Mouse (Mus musculus): ENCODE data around the gene Gm20388. TPM values are rescaled to one million over a fixed set of nuclear protein-coding genes. Genes with fewer than 3 reads are reported as not detected.
A peak's percentile ranks its signal among the peaks of the same experiment; 100 is the strongest.
"Not testable (repeated sequence)": the region's sequence is repeated elsewhere in the genome, so short reads cannot be mapped to it uniquely, and the experiment has no call there.

Gene Gm20388
- polyA plus RNA-seq, 1 experiment from 2014 or later = not detected

- Histone ChIP-seq H3K27me3 (ENCODE audit: control insufficient read depth, insufficient read depth, low read length) (no peaks in the 10 kb centered on the region), H3K9me3 (ENCODE audit: control insufficient read depth, low read length) (no peaks in the 10 kb centered on the region), H3K4me1 (ENCODE audit: control insufficient read depth, insufficient read depth, low read length) (peaks cover 19% of the 10 kb centered on the region), H3K4me3 (ENCODE audit: low read depth, low read length) (peak overlapping the region; percentile 54), H3K4me2 (ENCODE audit: low read depth, severe bottlenecking) (peak overlapping the region; percentile 73), H3K27ac (replicated peaks; ENCODE audit: low read depth, low read length) (peak overlapping the region; percentile 32; the same call in 1 of the 2 replicates), H3K36me3 (ENCODE audit: control insufficient read depth, insufficient read depth, low read length) (no peaks in the 10 kb centered on the region), H3K9ac (ENCODE audit: low read length) (peak overlapping the region; percentile 28; the same call in 1 of the 2 replicates)
- WGBS = 20% methylated on average over 15 of the region's 15 CpGs
- DNase-seq (ENCODE audit: low spot score) = no peak
- ATAC-seq (ENCODE audit: insufficient number of reproducible peaks, low FRiP score, low TSS enrichment, low read depth) = peak; percentile 48
Observed at GRCm38 (mm10) chr8:123805209-123805717, 3894.6 kb downstream of the Gm20388 start.

- peak; percentile 92 for ATAC-seq (ENCODE audit: insufficient number of reproducible peaks, low FRiP score, low TSS enrichment, low read depth)
- WGBS = under 1% methylated on average over 47 of the region's 48 CpGs
- peak within 1 kb of the TSS; percentile 32 for H3K27ac ChIP-seq (replicated peaks; ENCODE audit: low read depth, low read length)
Observed at GRCm38 (mm10) chr8:123805718-123806373, 3895.2 kb downstream of the Gm20388 start, which contains the start of gene Rab4a. Gene Rab4a, plus strand, starts transcription at chr8:123805985.

GRCm38 (mm10) chr8:123806374-123806935 lies 3895.8 kb downstream of the Gm20388 start:
- Histone ChIP-seq H3K4me2 (ENCODE audit: low read depth, severe bottlenecking) (peak overlapping the region; percentile 73), H3K4me1 (ENCODE audit: control insufficient read depth, insufficient read depth, low read length) (peaks cover 19% of the 10 kb centered on the region), H3K36me3 (ENCODE audit: control insufficient read depth, insufficient read depth, low read length) (no peaks in the 10 kb centered on the region), H3K27me3 (ENCODE audit: control insufficient read depth, insufficient read depth, low read length) (no peaks in the 10 kb centered on the region), H3K27ac (replicated peaks; ENCODE audit: low read depth, low read length) (no peak overlapping the region), H3K4me3 (ENCODE audit: low read depth, low read length) (peak overlapping the region; percentile 54), H3K9ac (ENCODE audit: low read length) (peak overlapping the region; percentile 68), H3K9me3 (ENCODE audit: control insufficient read depth, low read length) (no peaks in the 10 kb centered on the region)
- no peak for ATAC-seq (ENCODE audit: insufficient number of reproducible peaks, low FRiP score, low TSS enrichment, low read depth)
- 3% methylated on average over 12 of the region's 12 CpGs for WGBS
- no peak for DNase-seq (ENCODE audit: low spot score)

More at GRCm38 (mm10) chr8:123805718-123806373, 3895.2 kb downstream of the Gm20388 start, which contains the start of gene Rab4a:
- DNase-seq (ENCODE audit: low spot score) = peak; percentile 91
- peak within 1 kb of the TSS; percentile 73 for H3K4me2 ChIP-seq (ENCODE audit: low read depth, severe bottlenecking)
- H3K9me3 ChIP-seq (ENCODE audit: control insufficient read depth, low read length) = no peaks in the 10 kb centered on the region
- peak within 1 kb of the TSS; percentile 54 for H3K4me3 ChIP-seq (ENCODE audit: low read depth, low read length)
- H3K4me1 ChIP-seq (ENCODE audit: control insufficient read depth, insufficient read depth, low read length) = peaks cover 19% of the 10 kb centered on the region
- peak within 1 kb of the TSS; percentile 68 for H3K9ac ChIP-seq (ENCODE audit: low read length)
- H3K36me3 ChIP-seq (ENCODE audit: control insufficient read depth, insufficient read depth, low read length) = no peaks in the 10 kb centered on the region
- no peaks in the 10 kb centered on the region for H3K27me3 ChIP-seq (ENCODE audit: control insufficient read depth, insufficient read depth, low read length)

- WGBS = 18% methylated on average over 14 of the region's 14 CpGs
- no peaks in the 10 kb centered on the region for H3K36me3 ChIP-seq (ENCODE audit: control insufficient read depth, insufficient read depth, low read length)
- no peaks in the 10 kb centered on the region for H3K27me3 ChIP-seq (ENCODE audit: control insufficient read depth, insufficient read depth, low read length)
- H3K27ac ChIP-seq (replicated peaks; ENCODE audit: low read depth, low read length) = no peak overlapping the region
- H3K4me1 ChIP-seq (ENCODE audit: control insufficient read depth, insufficient read depth, low read length) = peaks cover 19% of the 10 kb centered on the region
- ATAC-seq (ENCODE audit: insufficient number of reproducible peaks, low FRiP score, low TSS enrichment, low read depth) = no peak; the same call in 1 of the 2 replicates
- DNase-seq (ENCODE audit: low spot score) = no peak
- H3K4me2 ChIP-seq (ENCODE audit: low read depth, severe bottlenecking) = peak overlapping the region; percentile 73
- H3K9ac ChIP-seq (ENCODE audit: low read length) = no peak overlapping the region
- no peaks in the 10 kb centered on the region for H3K9me3 ChIP-seq (ENCODE audit: control insufficient read depth, low read length)
- peak overlapping the region; percentile 54 for H3K4me3 ChIP-seq (ENCODE audit: low read depth, low read length)
Observed at GRCm38 (mm10) chr8:123807024-123807431, 3896.4 kb downstream of the Gm20388 start.

- H3K4me3 ChIP-seq (ENCODE audit: low read depth, low read length) = no peak overlapping the region
- WGBS = 82% methylated on average over 6 of the region's 6 CpGs
- no peak overlapping the region for H3K4me2 ChIP-seq (ENCODE audit: low read depth, severe bottlenecking)
- H3K9me3 ChIP-seq (ENCODE audit: control insufficient read depth, low read length) = no peaks in the 10 kb centered on the region
- ATAC-seq (ENCODE audit: insufficient number of reproducible peaks, low FRiP score, low TSS enrichment, low read depth) (no peak), DNase-seq (ENCODE audit: low spot score) (no peak)
- no peaks in the 10 kb centered on the region for H3K36me3 ChIP-seq (ENCODE audit: control insufficient read depth, insufficient read depth, low read length)
- peaks cover 19% of the 10 kb centered on the region for H3K4me1 ChIP-seq (ENCODE audit: control insufficient read depth, insufficient read depth, low read length)
- H3K9ac ChIP-seq (ENCODE audit: low read length) = no peak overlapping the region
- no peaks in the 10 kb centered on the region for H3K27me3 ChIP-seq (ENCODE audit: control insufficient read depth, insufficient read depth, low read length)
- no peak overlapping the region for H3K27ac ChIP-seq (replicated peaks; ENCODE audit: low read depth, low read length)
Observed at GRCm38 (mm10) chr8:123807852-123808573, 3897.4 kb downstream of the Gm20388 start.

GRCm38 (mm10) chr8:123808671-123809070 lies 3898.0 kb downstream of the Gm20388 start:
- no peak overlapping the region for H3K4me2 ChIP-seq (ENCODE audit: low read depth, severe bottlenecking)
- no peak overlapping the region for H3K27ac ChIP-seq (replicated peaks; ENCODE audit: low read depth, low read length)
- peaks cover 19% of the 10 kb centered on the region for H3K4me1 ChIP-seq (ENCODE audit: control insufficient read depth, insufficient read depth, low read length)
- H3K4me3 ChIP-seq (ENCODE audit: low read depth, low read length) = no peak overlapping the region
- no peak for DNase-seq (ENCODE audit: low spot score)
- no peak overlapping the region for H3K9ac ChIP-seq (ENCODE audit: low read length)
- no peak for ATAC-seq (ENCODE audit: insufficient number of reproducible peaks, low FRiP score, low TSS enrichment, low read depth)
- WGBS = 79% methylated on average over 7 of the region's 7 CpGs
- no peaks in the 10 kb centered on the region for H3K36me3 ChIP-seq (ENCODE audit: control insufficient read depth, insufficient read depth, low read length)
- no peaks in the 10 kb centered on the region for H3K27me3 ChIP-seq (ENCODE audit: control insufficient read depth, insufficient read depth, low read length)
- no peaks in the 10 kb centered on the region for H3K9me3 ChIP-seq (ENCODE audit: control insufficient read depth, low read length)

- not testable (repeated sequence) for H3K9me3 ChIP-seq (ENCODE audit: control insufficient read depth, low read length); H3K4me2 ChIP-seq (ENCODE audit: low read depth, severe bottlenecking); H3K4me3 ChIP-seq (ENCODE audit: low read depth, low read length); H3K27ac ChIP-seq (replicated peaks; ENCODE audit: low read depth, low read length); H3K27me3 ChIP-seq (ENCODE audit: control insufficient read depth, insufficient read depth, low read length); H3K36me3 ChIP-seq (ENCODE audit: control insufficient read depth, insufficient read depth, low read length); ATAC-seq (ENCODE audit: insufficient number of reproducible peaks, low FRiP score, low TSS enrichment, low read depth); H3K9ac ChIP-seq (ENCODE audit: low read length); DNase-seq (ENCODE audit: low spot score)
- 95% methylated on average over 4 of the region's 4 CpGs for WGBS
- H3K4me1 ChIP-seq (ENCODE audit: control insufficient read depth, insufficient read depth, low read length) = peaks cover 19% of the 10 kb centered on the region
Observed at GRCm38 (mm10) chr8:123809342-123809741, 3898.7 kb downstream of the Gm20388 start.

GRCm38 (mm10) chr8:123812227-123812626 lies 3901.6 kb downstream of the Gm20388 start:
- no peaks in the 10 kb centered on the region for H3K9me3 ChIP-seq (ENCODE audit: control insufficient read depth, low read length)
- H3K4me2 ChIP-seq (ENCODE audit: low read depth, severe bottlenecking) = no peak overlapping the region
- no peaks in the 10 kb centered on the region for H3K36me3 ChIP-seq (ENCODE audit: control insufficient read depth, insufficient read depth, low read length)
- H3K27me3 ChIP-seq (ENCODE audit: control insufficient read depth, insufficient read depth, low read length) = no peaks in the 10 kb centered on the region
- no peak overlapping the region for H3K4me3 ChIP-seq (ENCODE audit: low read depth, low read length)
- no peak overlapping the region for H3K9ac ChIP-seq (ENCODE audit: low read length)
- peaks cover 5% of the 10 kb centered on the region for H3K4me1 ChIP-seq (ENCODE audit: control insufficient read depth, insufficient read depth, low read length)
- ATAC-seq (ENCODE audit: insufficient number of reproducible peaks, low FRiP score, low TSS enrichment, low read depth) (no peak), DNase-seq (ENCODE audit: low spot score) (no peak)
- no peak overlapping the region for H3K27ac ChIP-seq (replicated peaks; ENCODE audit: low read depth, low read length)
- WGBS = 87% methylated on average over 5 of the region's 5 CpGs
